Mouse (Mus musculus) MEL (cell line): ENCODE measurements around the gene Kpna2. TPM values are rescaled to one million over a fixed set of nuclear protein-coding genes. Genes with fewer than 3 reads are reported as not detected.

Experiments
- DNase-seq: peaks from one replicate; pipeline ENCODE4 v3.0.0; 2011; ENCODE audit warnings: low read depth, low spot score
- H3K27ac ChIP-seq: 2 replicates; pipeline ENCODE4 v1.5.1; 2012; ENCODE audit warnings: low read depth, mild to moderate bottlenecking, control low read depth, low read length, moderate library complexity; ENCODE audit not compliant: control insufficient read depth
- H3K27me3 ChIP-seq, 2 experiments: fragments of 150-350 bp in 1 of 2; sonication (generic) in 1 of 2; 2 replicates each; pipeline ENCODE4 v1.6.1; 2012; ENCODE audit warnings: low read length in 2 of 2, mild to moderate bottlenecking in 2 of 2, improper control_type of control experiment in 1 of 2, moderate library complexity in 1 of 2; ENCODE audit not compliant: insufficient read depth in 2 of 2, control insufficient read depth in 1 of 2
- H3K36me3 ChIP-seq, 2 experiments: 2 replicates each; pipeline ENCODE4 v1.6.1; 2012 to 2014; ENCODE audit warnings: low read length in 2 of 2, improper control_type of control experiment in 1 of 2, inconsistent platforms in 1 of 2, mild to moderate bottlenecking in 1 of 2; ENCODE audit not compliant: insufficient read depth in 2 of 2, control insufficient read depth in 1 of 2
- H3K4me1 ChIP-seq, 2 experiments: fragments of 150-350 bp in 1 of 2; sonication (generic) in 1 of 2; 2 replicates each; pipeline ENCODE4 v1.6.1; 2012; ENCODE audit warnings: low read length in 2 of 2, improper control_type of control experiment in 1 of 2, mild to moderate bottlenecking in 1 of 2; ENCODE audit not compliant: insufficient read depth in 2 of 2, control insufficient read depth in 1 of 2
- H3K4me3 ChIP-seq, 2 experiments: fragments of 150-350 bp in 1 of 2; sonication (generic) in 1 of 2; 2 replicates each; pipeline ENCODE4 v1.5.1; 2012; ENCODE audit warnings: low read depth in 2 of 2, low read length in 2 of 2, mild to moderate bottlenecking in 2 of 2, moderate library complexity in 2 of 2, control low read depth in 1 of 2, improper control_type of control experiment in 1 of 2; ENCODE audit not compliant: control insufficient read depth in 1 of 2, insufficient read depth in 1 of 2
- H3K79me2 ChIP-seq: 2 replicates; pipeline ENCODE4 v1.6.1; 2012; ENCODE audit warnings: mild to moderate bottlenecking, low read length, moderate library complexity; ENCODE audit not compliant: control insufficient read depth, poor library complexity, insufficient read depth
- H3K9ac ChIP-seq: 2 replicates; pipeline ENCODE4 v1.6.1; 2012; ENCODE audit warnings: low read depth, mild to moderate bottlenecking, control low read depth, low read length, moderate library complexity; ENCODE audit not compliant: control insufficient read depth, poor library complexity, severe bottlenecking
- H3K9me3 ChIP-seq: fragments of 150-350 bp; sonication (generic); replicated peaks from 2 replicates; pipeline ENCODE4 v1.6.1; 2012; ENCODE audit warnings: mild to moderate bottlenecking, low read length, improper control_type of control experiment, moderate library complexity; ENCODE audit not compliant: insufficient read depth
- BHLHE40 ChIP-seq: IDR thresholded peaks from 2 replicates; pipeline ENCODE4 v1.6.1; 2012; ENCODE audit warnings: low read depth, mild to moderate bottlenecking, inconsistent platforms, low read length, improper control_type of control experiment, borderline replicate concordance
- CTCF ChIP-seq, 3 experiments: IDR thresholded peaks in 2 of 3; conservative IDR thresholded peaks in 1 of 3; 2 replicates each; pipeline ENCODE4 v1.5.1; 2011 to 2012; ENCODE audit warnings: low read length in 3 of 3, low read depth in 2 of 3, mild to moderate bottlenecking in 2 of 3, improper control_type of control experiment in 1 of 3, inconsistent platforms in 1 of 3, mixed read lengths in 1 of 3, moderate library complexity in 1 of 3; ENCODE audit not compliant: control insufficient read depth in 1 of 3, insufficient read depth in 1 of 3, poor library complexity in 1 of 3, severe bottlenecking in 1 of 3
- E2F4 ChIP-seq: IDR thresholded peaks from 2 replicates; pipeline ENCODE4 v1.6.1; 2011; ENCODE audit warnings: low read depth, low read length, improper control_type of control experiment, borderline replicate concordance
- GABPA ChIP-seq: IDR thresholded peaks from 2 replicates; pipeline ENCODE4 v1.6.1; 2012; ENCODE audit warnings: low read depth, mild to moderate bottlenecking, inconsistent platforms, low read length, improper control_type of control experiment, moderate library complexity
- KAT2A ChIP-seq: conservative IDR thresholded peaks from 2 replicates; pipeline ENCODE4 v1.6.1; 2012; ENCODE audit warnings: low read depth, low read length, improper control_type of control experiment, inconsistent platforms
- MAX ChIP-seq: IDR thresholded peaks from 2 replicates; pipeline ENCODE4 v1.6.1; 2011; ENCODE audit warnings: low read length, improper control_type of control experiment
- MAZ ChIP-seq: IDR thresholded peaks from 2 replicates; pipeline ENCODE4 v1.6.1; 2012; ENCODE audit warnings: low read depth, mild to moderate bottlenecking, inconsistent platforms, low read length, improper control_type of control experiment
- MEF2A ChIP-seq: IDR thresholded peaks from 2 replicates; pipeline ENCODE4 v1.6.1; 2014; ENCODE audit warnings: low read depth, mild to moderate bottlenecking, inconsistent platforms, low read length, improper control_type of control experiment; ENCODE audit not compliant: poor library complexity, insufficient replicate concordance, severe bottlenecking; ENCODE audit errors: extremely low read depth
- MYB ChIP-seq: IDR thresholded peaks from 2 replicates; pipeline ENCODE4 v1.6.1; 2011; ENCODE audit warnings: mild to moderate bottlenecking, low read depth, low read length, improper control_type of control experiment
- NELFE ChIP-seq: IDR thresholded peaks from 2 replicates; pipeline ENCODE4 v1.6.1; 2011; ENCODE audit warnings: low read depth, low read length, improper control_type of control experiment
- NRF1 ChIP-seq: IDR thresholded peaks from 2 replicates; pipeline ENCODE4 v1.6.1; 2014; ENCODE audit warnings: low read depth, mild to moderate bottlenecking, inconsistent platforms, low read length, improper control_type of control experiment, moderate library complexity; ENCODE audit not compliant: poor library complexity, insufficient read depth, severe bottlenecking
- POLR2A ChIP-seq, 2 experiments: IDR thresholded peaks; 2 replicates each; pipeline ENCODE4 v1.6.1; 2011 to 2012; ENCODE audit warnings: low read length in 2 of 2, mild to moderate bottlenecking in 2 of 2, control low read depth in 1 of 2, improper control_type of control experiment in 1 of 2, low read depth in 1 of 2, moderate library complexity in 1 of 2; ENCODE audit not compliant: control insufficient read depth in 1 of 2, insufficient read depth in 1 of 2, poor library complexity in 1 of 2
- POLR2AphosphoS2 ChIP-seq: IDR thresholded peaks from 2 replicates; pipeline ENCODE4 v1.6.1; 2011; ENCODE audit warnings: low read length, improper control_type of control experiment
- RAD21 ChIP-seq: IDR thresholded peaks from 2 replicates; pipeline ENCODE4 v1.6.1; 2011; ENCODE audit warnings: mild to moderate bottlenecking, low read depth, low read length, improper control_type of control experiment
- SIN3A ChIP-seq: IDR thresholded peaks from 2 replicates; pipeline ENCODE4 v1.6.1; 2012; ENCODE audit warnings: low read length, improper control_type of control experiment, inconsistent platforms
- SMC3 ChIP-seq: IDR thresholded peaks from 2 replicates; pipeline ENCODE4 v1.6.1; 2011; ENCODE audit warnings: low read depth, low read length, improper control_type of control experiment
- TAL1 ChIP-seq: IDR thresholded peaks from 2 replicates; pipeline ENCODE4 v1.6.1; 2012; ENCODE audit warnings: mild to moderate bottlenecking, inconsistent platforms, low read length, moderate library complexity, mixed read lengths
- TBP ChIP-seq: IDR thresholded peaks from 2 replicates; pipeline ENCODE4 v1.8.0; 2011; ENCODE audit warnings: low read depth, low read length, improper control_type of control experiment
- UBTF ChIP-seq: IDR thresholded peaks from 2 replicates; pipeline ENCODE4 v1.6.1; 2012; ENCODE audit warnings: low read depth, mild to moderate bottlenecking, inconsistent platforms, low read length, improper control_type of control experiment, moderate library complexity, borderline replicate concordance; ENCODE audit not compliant: insufficient read depth
- USF2 ChIP-seq, 2 experiments: IDR thresholded peaks; 2 replicates each; pipeline ENCODE4 v1.6.1; 2011 to 2012; ENCODE audit warnings: improper control_type of control experiment in 2 of 2, low read length in 2 of 2, borderline replicate concordance in 1 of 2, inconsistent platforms in 1 of 2, low read depth in 1 of 2, mild to moderate bottlenecking in 1 of 2; ENCODE audit not compliant: insufficient read depth in 1 of 2
- ZC3H11A ChIP-seq: IDR thresholded peaks from 2 replicates; pipeline ENCODE4 v1.6.1; 2012; ENCODE audit warnings: low read depth, mild to moderate bottlenecking, inconsistent platforms, low read length, improper control_type of control experiment
- ZNF384 ChIP-seq: IDR thresholded peaks from 2 replicates; pipeline ENCODE4 v1.6.1; 2012; ENCODE audit warnings: low read depth, mild to moderate bottlenecking, inconsistent platforms, low read length, improper control_type of control experiment
- polyA plus RNA-seq, 2 experiments: library from polyadenylated mRNA; stranded (reverse) in 1 of 2; unstranded in 1 of 2; fragments of >175 nt in 1 of 2; fragments of >200 nt in 1 of 2; gene quantifications; 2 replicates each; pipeline versions ENCODE4 v1.2.1 to v1.2.4; 2012; ENCODE audit warnings: low replicate concordance in 2 of 2, low read depth in 1 of 2; ENCODE audit not compliant: insufficient read length in 2 of 2, insufficient read depth in 1 of 2, missing spikeins in 1 of 2
- total RNA-seq: library from RNA; depleted of rRNA; stranded (reverse); fragments of 300-350 nt; gene quantifications from 2 replicates; pipeline ENCODE4 v1.2.3, GENCODE M21; 2012

The Kpna2 gene
- total and polyA plus RNA-seq, 3 experiments, result 13.2 to 216 TPM; not detected in 1

GRCm38 (mm10) chr11:106973016-106973415 is 26.3 kb downstream of the Kpna2 start:
- Histone ChIP-seq H3K9ac (no peak overlapping the region), H3K27ac (no peak overlapping the region), H3K4me1 (no peaks in the 10 kb centered on the region), H3K36me3 (no peaks in the 10 kb centered on the region), H3K79me2 (no peaks in the 10 kb centered on the region), H3K9me3 (no peaks in the 10 kb centered on the region), H3K27me3 (no peaks in the 10 kb centered on the region), H3K4me3 (no peak overlapping the region)
- TF ChIP-seq MYB, result no peak
- no peak for TF ChIP-seq MAX
- TF ChIP-seq KAT2A, result no peak
- no peak for TF ChIP-seq E2F4
- no peak for TF ChIP-seq MEF2A
- no peak for TF ChIP-seq POLR2AphosphoS2
- no peak for TF ChIP-seq SMC3
- no peak for TF ChIP-seq ZC3H11A
- TF ChIP-seq GABPA, result no peak
- no peak for TF ChIP-seq NELFE
- TF ChIP-seq TBP, result no peak
- no peak for TF ChIP-seq RAD21
- TF ChIP-seq TAL1, result no peak
- TF ChIP-seq NRF1, result no peak
- no peak for TF ChIP-seq ZNF384
- TF ChIP-seq CTCF (IDR thresholded peaks at IDR 0.05 in 2 of 3, conservative IDR thresholded peaks at IDR 0.05 in 1 of 3; ENCODE audit: control insufficient read depth in 1 of 3, insufficient read depth in 1 of 3, low read depth in 2 of 3, low read length in 3 of 3, poor library complexity in 1 of 3, severe bottlenecking in 1 of 3), result no peak
- TF ChIP-seq POLR2A (IDR thresholded peaks at IDR 0.05; ENCODE audit: control insufficient read depth in 1 of 2, insufficient read depth in 1 of 2, low read depth in 1 of 2, low read length in 2 of 2, poor library complexity in 1 of 2), result no peak
- TF ChIP-seq MAZ, result no peak
- no peak for TF ChIP-seq BHLHE40
- DNase-seq, result no peak

- H3K4me1 ChIP-seq, result no peaks in the 10 kb centered on the region
- no peak overlapping the region for H3K4me3 ChIP-seq
- H3K36me3 ChIP-seq, result no peaks in the 10 kb centered on the region
- no peaks in the 10 kb centered on the region for H3K27me3 ChIP-seq
- no peak overlapping the region for H3K9ac ChIP-seq
- H3K27ac ChIP-seq, result no peak overlapping the region
- no peak for TF ChIP-seq UBTF
- no peak for TF ChIP-seq USF2 (IDR thresholded peaks at IDR 0.05; ENCODE audit: borderline replicate concordance in 1 of 2, insufficient read depth in 1 of 2, low read depth in 1 of 2, low read length in 2 of 2)
- TF ChIP-seq MAX, result no peak
- TF ChIP-seq SIN3A, result no peak
- DNase-seq, result no peak
- no peaks in the 10 kb centered on the region for H3K79me2 ChIP-seq
- no peaks in the 10 kb centered on the region for H3K9me3 ChIP-seq
Observed at GRCm38 (mm10) chr11:106969798-106970197, 29.5 kb downstream of the Kpna2 start.
